Mouse (Mus musculus) hindbrain, postnatal 0 days (tissue): Measurements from ENCODE around the gene Gm38393. TPM values are rescaled to one million over a fixed set of nuclear protein-coding genes. Genes with fewer than 3 reads are reported as not detected.

Experiments
- ATAC-seq: fragments of 200-750 bp; cut with Nextera tagmentation; 2 replicates; pipeline ENCODE4 v1.8.0; 2017; ENCODE audit warnings: mild to moderate bottlenecking, moderate TSS enrichment, moderate library complexity
- DNase-seq: peaks from one replicate; pipeline ENCODE4 v3.0.0-alpha.2; 2015; ENCODE audit warnings: low spot score
- H3K27ac ChIP-seq: fragments of 300-500 bp; sonication (generic); 2 replicates; pipeline ENCODE4 v1.5.1; 2014; ENCODE audit warnings: mild to moderate bottlenecking
- H3K27me3 ChIP-seq: fragments of 300-500 bp; sonication (generic); 2 replicates; pipeline ENCODE4 v1.6.1; 2014; ENCODE audit warnings: low read length, mixed read lengths; ENCODE audit not compliant: insufficient read depth
- H3K36me3 ChIP-seq: fragments of 300-500 bp; sonication (generic); 2 replicates; pipeline ENCODE4 v1.6.1; 2014; ENCODE audit warnings: low read length, mixed read lengths; ENCODE audit not compliant: insufficient read depth
- H3K4me1 ChIP-seq: fragments of 300-500 bp; sonication (generic); 2 replicates; pipeline ENCODE4 v1.6.1; 2014; ENCODE audit warnings: antibody characterized with exemption, low read length, mixed read lengths; ENCODE audit not compliant: insufficient read depth
- H3K4me2 ChIP-seq: fragments of 300-500 bp; sonication (generic); 2 replicates; pipeline ENCODE4 v1.6.1; 2014; ENCODE audit warnings: low read depth, mild to moderate bottlenecking, low read length, moderate library complexity, mixed read lengths
- H3K4me3 ChIP-seq: fragments of 300-500 bp; sonication (generic); 2 replicates; pipeline ENCODE4 v1.5.1; 2014; ENCODE audit warnings: low read length
- H3K9ac ChIP-seq: fragments of 300-500 bp; sonication (generic); replicated peaks from 2 replicates; pipeline ENCODE4 v1.6.1; 2014; ENCODE audit warnings: mild to moderate bottlenecking, low read length, moderate library complexity, mixed read lengths
- H3K9me3 ChIP-seq: fragments of 300-500 bp; sonication (generic); 2 replicates; pipeline ENCODE4 v1.6.1; 2016; ENCODE audit warnings: low read length, mixed read lengths
- CTCF ChIP-seq: IDR thresholded peaks from 2 replicates; pipeline ENCODE4 v1.5.1; 2016; ENCODE audit warnings: antibody characterized with exemption, control low read depth, low read depth
- WGBS: fragments of 180-500 bp; shearing (Covaris S2); extraction: QIAGEN DNeasy Blood & Tissue Kit; methylation state at CpG from one replicate; pipeline ENCODE4 v1.1.7; 2014; 5-methylcytosine and 5-hydroxymethylcytosine counted together
- polyA plus RNA-seq: library from polyadenylated mRNA; unstranded; fragments of >200 nt; fragmentation: Nextera tagmentation; extraction: Ambion mirVana; gene quantifications from 2 replicates; pipeline ENCODE4 v1.2.1, GENCODE M21; 2015
- total RNA-seq: library from RNA; depleted of rRNA; stranded (reverse); fragments of >200 nt; gene quantifications from 2 replicates; pipeline ENCODE4 v1.2.3, GENCODE M21; 2014; rRNA removed

Gene Gm38393
- total RNA-seq (45.9 and 59.2 TPM in 2 replicates), polyA plus RNA-seq (4.4 and 5.0 TPM in 2 replicates)

- ATAC-seq = peak; percentile 79
- DNase-seq = peak; percentile 90
Observed at GRCm38 (mm10) chr7:60004606-60005330, at the start of gene Gm38393, which contains the start of gene Snurf. Gene Gm38393, minus strand, starts transcription at chr7:60005064. Gene Snurf, minus strand, starts transcription at chr7:60005049.

GRCm38 (mm10) chr7:60047481-60048201 lies 42.8 kb upstream of the Gm38393 start:
- peak overlapping the region; percentile 27 for H3K4me2 ChIP-seq
- 59% methylated on average over 6 of the region's 6 CpGs for WGBS
- no peak overlapping the region for H3K9ac ChIP-seq
- peak overlapping the region; percentile 20 for H3K27ac ChIP-seq
- no peaks in the 10 kb centered on the region for H3K27me3 ChIP-seq
- peak overlapping the region; percentile 18 for H3K4me3 ChIP-seq
- H3K9me3 ChIP-seq = no peaks in the 10 kb centered on the region
- DNase-seq = peak; percentile 75
- ATAC-seq = peak; percentile 82
- TF ChIP-seq CTCF = no peak
- H3K4me1 ChIP-seq = no peaks in the 10 kb centered on the region
- H3K36me3 ChIP-seq = no peaks in the 10 kb centered on the region

More at GRCm38 (mm10) chr7:60004606-60005330, at the start of gene Gm38393, which contains the start of gene Snurf:
- H3K4me2 ChIP-seq = peak within 1 kb of the TSS; percentile 46
- WGBS = 51% methylated on average over 30 of the region's 30 CpGs
- H3K9ac ChIP-seq = peak within 1 kb of the TSS; percentile 72
- no peaks in the 10 kb centered on the region for H3K27me3 ChIP-seq
- no peaks in the 10 kb centered on the region for H3K36me3 ChIP-seq
- H3K4me3 ChIP-seq = peak within 1 kb of the TSS; percentile 58
- H3K9me3 ChIP-seq = 0 out of 2 replicates have a peak, but pooled peaks cover 8% of the 10 kb centered on the region
- no peak for TF ChIP-seq CTCF
- H3K27ac ChIP-seq = peak within 1 kb of the TSS; percentile 89
- H3K4me1 ChIP-seq = no peaks in the 10 kb centered on the region

GRCm38 (mm10) chr7:60013186-60013585 lies 8.3 kb upstream of the Gm38393 start:
- no peak for ATAC-seq
- H3K36me3 ChIP-seq = no peaks in the 10 kb centered on the region
- H3K27me3 ChIP-seq = no peaks in the 10 kb centered on the region
- no peak overlapping the region for H3K27ac ChIP-seq
- no peak overlapping the region for H3K4me2 ChIP-seq
- no peak overlapping the region for H3K9ac ChIP-seq
- no peak for DNase-seq
- no peaks in the 10 kb centered on the region for H3K4me1 ChIP-seq
- WGBS = 60% methylated on average over 3 of the region's 3 CpGs
- no peak overlapping the region for H3K4me3 ChIP-seq
- 0 out of 2 replicates have a peak, but pooled peaks cover 4% of the 10 kb centered on the region for H3K9me3 ChIP-seq
- no peak for TF ChIP-seq CTCF

- no peaks in the 10 kb centered on the region for H3K36me3 ChIP-seq
- 40% methylated on average over 3 of the region's 3 CpGs for WGBS
- 0 out of 2 replicates have a peak, but pooled peaks cover 8% of the 10 kb centered on the region for H3K9me3 ChIP-seq
- H3K4me2 ChIP-seq = no peak overlapping the region
- no peaks in the 10 kb centered on the region for H3K27me3 ChIP-seq
- ATAC-seq (no peak), DNase-seq (peak; percentile 45)
- no peak overlapping the region for H3K27ac ChIP-seq
- no peak overlapping the region for H3K9ac ChIP-seq
- TF ChIP-seq CTCF = peak; percentile 35
- no peaks in the 10 kb centered on the region for H3K4me1 ChIP-seq
- no peak overlapping the region for H3K4me3 ChIP-seq
Observed at GRCm38 (mm10) chr7:60007727-60008360, 3.0 kb upstream of the Gm38393 start.

GRCm38 (mm10) chr7:60006262-60006661 lies 1.4 kb upstream of the Gm38393 start:
- ATAC-seq (no peak), DNase-seq (no peak)
- no peak overlapping the region for H3K27ac ChIP-seq
- no peaks in the 10 kb centered on the region for H3K27me3 ChIP-seq
- no peak for TF ChIP-seq CTCF
- H3K4me3 ChIP-seq = no peak overlapping the region
- H3K4me2 ChIP-seq = no peak overlapping the region
- no peaks in the 10 kb centered on the region for H3K36me3 ChIP-seq
- no peak overlapping the region for H3K9ac ChIP-seq
- no peaks in the 10 kb centered on the region for H3K4me1 ChIP-seq
- 0 out of 2 replicates have a peak, but pooled peaks cover 8% of the 10 kb centered on the region for H3K9me3 ChIP-seq
- whole genome bisulfite sequencing = 44% methylated on average over 2 of the region's 2 CpGs

GRCm38 (mm10) chr7:60003921-60004605 lies 801 bp downstream of the Gm38393 start:
- Histone ChIP-seq H3K27ac (peak overlapping the region; percentile 89), H3K27me3 (no peaks in the 10 kb centered on the region), H3K36me3 (no peaks in the 10 kb centered on the region), H3K9me3 (0 out of 2 replicates have a peak, but pooled peaks cover 8% of the 10 kb centered on the region), H3K9ac (peak overlapping the region; percentile 72), H3K4me1 (no peaks in the 10 kb centered on the region), H3K4me2 (peak overlapping the region; percentile 46), H3K4me3 (peak overlapping the region; percentile 58)
- whole genome bisulfite sequencing = 55% methylated on average over 22 of the region's 22 CpGs
- ATAC-seq = peak; percentile 89
- DNase-seq = peak; percentile 76
- TF ChIP-seq CTCF = no peak
